Mouse (Mus musculus): ENCODE results near the gene Epdr1. TPM values are rescaled to one million over a fixed set of nuclear protein-coding genes. Genes with fewer than 3 reads are reported as not detected.

Gene Epdr1
- polyA plus RNA-seq (2014; fragmentation: Nextera tagmentation; extraction: Ambion mirVana), result 16.9 and 17.6 TPM in 2 replicates

DNA sequence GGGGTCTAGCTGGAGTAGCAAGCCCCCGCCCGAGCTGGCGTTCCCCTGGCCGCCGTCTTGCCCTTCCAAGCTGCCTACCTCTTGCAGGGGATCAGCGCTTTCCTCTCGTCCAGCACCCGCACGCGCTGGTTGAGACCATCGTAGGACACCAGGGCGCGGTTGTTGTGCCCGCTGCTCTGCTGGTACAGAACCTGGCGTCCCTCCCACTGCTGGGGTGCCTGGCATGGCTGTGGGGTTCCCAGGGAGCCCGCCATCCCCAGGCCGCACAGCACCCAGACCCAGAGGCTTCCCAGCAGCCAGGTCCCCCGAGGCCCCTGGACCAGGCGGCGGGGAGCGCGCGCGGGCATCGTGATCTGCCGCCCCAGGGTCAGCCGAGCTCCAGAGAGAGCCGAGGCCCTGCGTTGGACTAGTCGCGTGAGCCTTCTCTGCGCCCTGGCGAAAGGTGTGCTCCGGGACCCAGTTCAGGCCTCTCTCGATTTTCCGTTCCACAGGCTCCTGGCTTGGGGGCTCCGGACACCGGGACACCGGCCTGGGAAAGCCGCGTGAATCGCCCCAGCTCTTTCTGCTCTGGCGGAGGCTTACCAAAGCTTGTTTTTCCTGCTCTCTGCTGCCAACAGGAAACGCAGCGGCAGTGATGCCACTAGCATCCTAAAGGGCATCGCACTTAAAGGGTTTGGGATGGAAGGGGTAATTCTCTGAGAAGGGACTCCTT lies at the start of gene Epdr1:
TSS of gene Epdr1 (minus strand) at position 712 of the 712 bp plus-strand sequence.
- Histone ChIP-seq H3K4me3 (ENCODE audit: low read depth, low read length) (peak within 1 kb of the TSS; percentile 79), H3K27me3 (ENCODE audit: control insufficient read depth, insufficient read depth, low read length) (peaks cover 6% of the 10 kb centered on the region; the same call in 1 of the 2 replicates), H3K9ac (ENCODE audit: low read depth, low read length) (peak within 1 kb of the TSS; percentile 94), H3K27ac (ENCODE audit: low read depth, low read length) (peak within 1 kb of the TSS; percentile 67; the same call in 1 of the 2 replicates), H3K9me3 (ENCODE audit: control insufficient read depth, low read length) (no peaks in the 10 kb centered on the region), H3K4me2 (replicated peaks; ENCODE audit: low read depth, low read length) (peak within 1 kb of the TSS; percentile 86), H3K36me3 (ENCODE audit: control insufficient read depth, insufficient read depth, low read length) (no peaks in the 10 kb centered on the region), H3K4me1 (replicated peaks; ENCODE audit: control insufficient read depth, insufficient read depth, low read length) (peaks cover 3% of the 10 kb centered on the region; the same call in 1 of the 2 replicates)
- under 1% methylated on average over 45 of the region's 46 CpGs for WGBS
- ATAC-seq (ENCODE audit: low FRiP score) (peak; percentile 84), DNase-seq (ENCODE audit: low spot score) (peak; percentile 82)

GRCm38 (mm10) chr13:19668355-19669140 lies 48.8 kb upstream of the Epdr1 start:
- Histone ChIP-seq H3K27ac (ENCODE audit: low read depth, low read length) (no peak overlapping the region), H3K4me2 (replicated peaks; ENCODE audit: low read depth, low read length) (no peak overlapping the region), H3K36me3 (ENCODE audit: control insufficient read depth, insufficient read depth, low read length) (no peaks in the 10 kb centered on the region), H3K27me3 (ENCODE audit: control insufficient read depth, insufficient read depth, low read length) (no peaks in the 10 kb centered on the region), H3K4me1 (replicated peaks; ENCODE audit: control insufficient read depth, insufficient read depth, low read length) (no peaks in the 10 kb centered on the region), H3K9me3 (ENCODE audit: control insufficient read depth, low read length) (no peaks in the 10 kb centered on the region), H3K9ac (ENCODE audit: low read depth, low read length) (no peak overlapping the region), H3K4me3 (ENCODE audit: low read depth, low read length) (no peak overlapping the region)
- DNase-seq (ENCODE audit: low spot score) (no peak), ATAC-seq (ENCODE audit: low FRiP score) (no peak)
- 85% methylated on average over 4 of the region's 4 CpGs for WGBS

- no peak overlapping the region for H3K4me2 ChIP-seq (replicated peaks; ENCODE audit: low read depth, low read length)
- no peak overlapping the region for H3K9ac ChIP-seq (ENCODE audit: low read depth, low read length)
- 94% methylated on average over 2 of the region's 2 CpGs for WGBS
- no peak overlapping the region for H3K27ac ChIP-seq (ENCODE audit: low read depth, low read length)
- ATAC-seq (ENCODE audit: low FRiP score) (no peak), DNase-seq (ENCODE audit: low spot score) (no peak)
- H3K9me3 ChIP-seq (ENCODE audit: control insufficient read depth, low read length), result no peaks in the 10 kb centered on the region
- no peaks in the 10 kb centered on the region for H3K4me1 ChIP-seq (replicated peaks; ENCODE audit: control insufficient read depth, insufficient read depth, low read length)
- no peaks in the 10 kb centered on the region for H3K36me3 ChIP-seq (ENCODE audit: control insufficient read depth, insufficient read depth, low read length)
- no peak overlapping the region for H3K4me3 ChIP-seq (ENCODE audit: low read depth, low read length)
- no peaks in the 10 kb centered on the region for H3K27me3 ChIP-seq (ENCODE audit: control insufficient read depth, insufficient read depth, low read length)
Observed at GRCm38 (mm10) chr13:19652405-19652804, 32.7 kb upstream of the Epdr1 start.

GRCm38 (mm10) chr13:19649824-19650223 lies 30.1 kb upstream of the Epdr1 start:
- Histone ChIP-seq H3K4me2 (replicated peaks; ENCODE audit: low read depth, low read length) (no peak overlapping the region), H3K4me1 (replicated peaks; ENCODE audit: control insufficient read depth, insufficient read depth, low read length) (no peaks in the 10 kb centered on the region), H3K36me3 (ENCODE audit: control insufficient read depth, insufficient read depth, low read length) (no peaks in the 10 kb centered on the region), H3K4me3 (ENCODE audit: low read depth, low read length) (no peak overlapping the region), H3K9ac (ENCODE audit: low read depth, low read length) (no peak overlapping the region), H3K27me3 (ENCODE audit: control insufficient read depth, insufficient read depth, low read length) (no peaks in the 10 kb centered on the region), H3K9me3 (ENCODE audit: control insufficient read depth, low read length) (no peaks in the 10 kb centered on the region), H3K27ac (ENCODE audit: low read depth, low read length) (no peak overlapping the region)
- 93% methylated on average over 2 of the region's 2 CpGs for WGBS
- ATAC-seq (ENCODE audit: low FRiP score) (no peak), DNase-seq (ENCODE audit: low spot score) (no peak)

DNA sequence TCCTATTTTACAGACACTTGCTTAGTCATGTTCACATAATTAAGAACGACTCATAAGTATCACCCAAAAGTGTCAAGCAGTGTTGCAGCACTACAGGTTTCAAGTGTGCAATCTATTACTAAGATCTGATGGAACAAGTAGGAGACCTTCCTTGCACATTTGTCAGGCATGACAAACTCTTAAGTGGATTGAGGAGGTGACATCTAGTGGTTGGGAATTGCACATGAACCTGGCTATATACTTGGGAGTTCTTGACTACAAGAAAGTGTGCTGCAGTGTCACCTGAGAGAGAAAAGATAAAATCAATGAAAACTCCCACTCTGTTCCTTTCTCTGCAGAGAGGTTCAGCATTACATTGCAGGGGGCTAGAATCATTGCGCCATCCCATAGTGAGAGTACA lies 24.5 kb upstream of the Epdr1 start:
- DNase-seq (ENCODE audit: low spot score), result no peak

GRCm38 (mm10) chr13:19643519-19643918 lies 23.8 kb upstream of the Epdr1 start:
- no peak for DNase-seq (ENCODE audit: low spot score)
- Histone ChIP-seq H3K27me3 (ENCODE audit: control insufficient read depth, insufficient read depth, low read length) (no peaks in the 10 kb centered on the region), H3K9ac (ENCODE audit: low read depth, low read length) (no peak overlapping the region), H3K9me3 (ENCODE audit: control insufficient read depth, low read length) (no peaks in the 10 kb centered on the region), H3K4me1 (replicated peaks; ENCODE audit: control insufficient read depth, insufficient read depth, low read length) (no peaks in the 10 kb centered on the region), H3K4me2 (replicated peaks; ENCODE audit: low read depth, low read length) (no peak overlapping the region), H3K36me3 (ENCODE audit: control insufficient read depth, insufficient read depth, low read length) (no peaks in the 10 kb centered on the region), H3K27ac (ENCODE audit: low read depth, low read length) (no peak overlapping the region), H3K4me3 (ENCODE audit: low read depth, low read length) (no peak overlapping the region)
- 89% methylated on average over 1 of the region's 1 CpGs for WGBS
- no peak for ATAC-seq (ENCODE audit: low FRiP score)

More for the DNA sequence above, 24.5 kb upstream of the Epdr1 start:
- Histone ChIP-seq H3K9me3 (ENCODE audit: control insufficient read depth, low read length) (no peaks in the 10 kb centered on the region), H3K9ac (ENCODE audit: low read depth, low read length) (no peak overlapping the region), H3K36me3 (ENCODE audit: control insufficient read depth, insufficient read depth, low read length) (no peaks in the 10 kb centered on the region), H3K4me2 (replicated peaks; ENCODE audit: low read depth, low read length) (no peak overlapping the region), H3K4me1 (replicated peaks; ENCODE audit: control insufficient read depth, insufficient read depth, low read length) (no peaks in the 10 kb centered on the region), H3K27me3 (ENCODE audit: control insufficient read depth, insufficient read depth, low read length) (no peaks in the 10 kb centered on the region), H3K4me3 (ENCODE audit: low read depth, low read length) (no peak overlapping the region), H3K27ac (ENCODE audit: low read depth, low read length) (no peak overlapping the region)
- ATAC-seq (ENCODE audit: low FRiP score), result no peak
- 80% methylated on average over 2 of the region's 2 CpGs for WGBS

- H3K4me2 ChIP-seq (replicated peaks; ENCODE audit: low read depth, low read length), result no peak overlapping the region
- H3K4me3 ChIP-seq (ENCODE audit: low read depth, low read length), result no peak overlapping the region
- H3K27ac ChIP-seq (ENCODE audit: low read depth, low read length), result no peak overlapping the region
- H3K36me3 ChIP-seq (ENCODE audit: control insufficient read depth, insufficient read depth, low read length), result no peaks in the 10 kb centered on the region
- H3K9ac ChIP-seq (ENCODE audit: low read depth, low read length), result no peak overlapping the region
- ATAC-seq (ENCODE audit: low FRiP score), result no peak
- WGBS, result 91% methylated on average over 2 of the region's 2 CpGs
- no peak for DNase-seq (ENCODE audit: low spot score)
- no peaks in the 10 kb centered on the region for H3K4me1 ChIP-seq (replicated peaks; ENCODE audit: control insufficient read depth, insufficient read depth, low read length)
- no peaks in the 10 kb centered on the region for H3K9me3 ChIP-seq (ENCODE audit: control insufficient read depth, low read length)
- H3K27me3 ChIP-seq (ENCODE audit: control insufficient read depth, insufficient read depth, low read length), result no peaks in the 10 kb centered on the region
Observed at GRCm38 (mm10) chr13:19640203-19640851, 20.6 kb upstream of the Epdr1 start.

- Histone ChIP-seq H3K27ac (ENCODE audit: low read depth, low read length) (no peak overlapping the region), H3K36me3 (ENCODE audit: control insufficient read depth, insufficient read depth, low read length) (no peaks in the 10 kb centered on the region), H3K4me2 (replicated peaks; ENCODE audit: low read depth, low read length) (no peak overlapping the region), H3K9ac (ENCODE audit: low read depth, low read length) (no peak overlapping the region), H3K27me3 (ENCODE audit: control insufficient read depth, insufficient read depth, low read length) (no peaks in the 10 kb centered on the region), H3K4me1 (replicated peaks; ENCODE audit: control insufficient read depth, insufficient read depth, low read length) (no peaks in the 10 kb centered on the region), H3K9me3 (ENCODE audit: control insufficient read depth, low read length) (no peaks in the 10 kb centered on the region), H3K4me3 (ENCODE audit: low read depth, low read length) (no peak overlapping the region)
- DNase-seq (ENCODE audit: low spot score) (peak; percentile 37), ATAC-seq (ENCODE audit: low FRiP score) (no peak)
- WGBS, result 74% methylated on average over 4 of the region's 4 CpGs
Observed at GRCm38 (mm10) chr13:19636131-19636530, 16.4 kb upstream of the Epdr1 start.

All from hindbrain, embryonic 11.5 days (tissue).